Mouse (Mus musculus): ENCODE results near the gene Fat1.
A peak's percentile ranks its signal among the peaks of the same experiment; 100 is the strongest.

The Fat1 gene

GRCm38 (mm10) chr8:44962572-44963231 is 27.5 kb downstream of the Fat1 start:
- DNase-seq: no peak

GRCm38 (mm10) chr8:44967521-44968039 is 32.3 kb downstream of the Fat1 start:
- no peak for DNase-seq

- no peak for DNase-seq
Measured at GRCm38 (mm10) chr8:44970093-44970492, 34.8 kb downstream of the Fat1 start.

- DNase-seq: no peak
Measured at GRCm38 (mm10) chr8:44971346-44971745, 36.1 kb downstream of the Fat1 start.

GRCm38 (mm10) chr8:44971964-44972363 is 36.7 kb downstream of the Fat1 start:
- DNase-seq: no peak

GRCm38 (mm10) chr8:44975113-44975512 is 39.9 kb downstream of the Fat1 start:
- no peak for DNase-seq

GRCm38 (mm10) chr8:44975654-44976053 is 40.4 kb downstream of the Fat1 start:
- no peak for DNase-seq

GRCm38 (mm10) chr8:44978622-44979021 is 43.4 kb downstream of the Fat1 start:
- DNase-seq: no peak

- no peak for DNase-seq
Measured at GRCm38 (mm10) chr8:44979245-44979644, 44.0 kb downstream of the Fat1 start.

- DNase-seq: peak; percentile 58 to 70
Measured at GRCm38 (mm10) chr8:44980030-44980429, 44.8 kb downstream of the Fat1 start.

- peak; percentile 25 to 50 for DNase-seq
Measured at GRCm38 (mm10) chr8:44985326-44986288, 50.4 kb downstream of the Fat1 start.

GRCm38 (mm10) chr8:44991700-44992487 is 56.6 kb downstream of the Fat1 start:
- no peak for DNase-seq

GRCm38 (mm10) chr8:44992664-44993063 is 57.4 kb downstream of the Fat1 start:
- DNase-seq: no peak

- DNase-seq: no peak
Measured at GRCm38 (mm10) chr8:44993376-44993775, 58.1 kb downstream of the Fat1 start.

- DNase-seq: no peak
Measured at GRCm38 (mm10) chr8:44996493-44996892, 61.2 kb downstream of the Fat1 start.

GRCm38 (mm10) chr8:44997321-44997720 is 62.1 kb downstream of the Fat1 start:
- DNase-seq: no peak

- DNase-seq: no peak
Measured at GRCm38 (mm10) chr8:44997829-44998228, 62.6 kb downstream of the Fat1 start.

GRCm38 (mm10) chr8:44998275-44998674 is 63.0 kb downstream of the Fat1 start:
- DNase-seq: no peak

- DNase-seq: peak; percentile 76 to 78
Measured at GRCm38 (mm10) chr8:44998681-44999277, 63.5 kb downstream of the Fat1 start.

GRCm38 (mm10) chr8:45001577-45002197 is 66.4 kb downstream of the Fat1 start:
- no peak for DNase-seq

- DNase-seq: peak; percentile 40 to 43
Measured at GRCm38 (mm10) chr8:45002686-45003085, 67.4 kb downstream of the Fat1 start.

- no peak for DNase-seq
Measured at GRCm38 (mm10) chr8:45004021-45004420, 68.8 kb downstream of the Fat1 start.
